17 mouse cellular contexts compared by ENCODE assay signal in genomic region chr3:142356661-142357060, GRCm38 (mm10). TPM values are rescaled to one million over a fixed set of nuclear protein-coding genes. Genes with fewer than 3 reads are reported as not detected.
DNase-seq lines count a peak whose midpoint lies in the region; ATAC-seq and TF ChIP-seq lines count a peak whose summit lies in the region.
"Had no signal": no experiment of that assay in that cellular context is flagged by ENCODE, and none has a peak within 500 bp of the region (broad histone marks: within the 10 kb centered on the region; RNA-seq: fewer than 3 reads in every experiment).

No protein-coding gene starts in this region.

- H3K27me3 ChIP-seq in thymus, adult 2 months (ENCODE audit: control insufficient read depth, insufficient read depth, low read length), result no peaks in the 10 kb centered on the region
- no peaks in the 10 kb centered on the region for H3K27me3 ChIP-seq in myocyte (ENCODE audit: control insufficient read depth, insufficient read depth, insufficient read length)
- H3K27me3 ChIP-seq: embryonic facial prominence, embryonic 15.5 days; forebrain, embryonic 13.5 days; stomach, embryonic 15.5 days had no signal

- peak; percentile 81 for ATAC-seq in granulocyte monocyte progenitor cell, adult 5-6 weeks (replicated peaks; ENCODE audit: poor library complexity, severe bottlenecking)
- no peak for ATAC-seq in cerebellum, adult (ENCODE audit: insufficient number of reproducible peaks, low FRiP score, low TSS enrichment)
- ATAC-seq: forebrain, embryonic 13.5 days; hindbrain, embryonic 16.5 days had no signal

- no peak overlapping the region for H3K27ac ChIP-seq in thymus, adult 2 months (ENCODE audit: control insufficient read depth, insufficient read depth, low read length)
- H3K27ac ChIP-seq: embryonic facial prominence, embryonic 15.5 days; forebrain, embryonic 13.5 days; liver, embryonic 14.5 days; stomach, embryonic 15.5 days had no signal

- DNase-seq in thymus, adult 2 months, result peak; percentile 27
- no peak for DNase-seq in thymus, adult 18-20 months
- peak; percentile 19 for DNase-seq in thymus, postnatal 4 days
- DNase-seq in cerebellum, postnatal 25 days, result no peak
- DNase-seq in frontal cortex, postnatal 14 days (ENCODE audit: low spot score in 2 of 2), result no peak
- DNase-seq: cerebellum, adult 11 months; gastrocnemius, adult 2 months; midbrain, embryonic 14.5 days; retina, postnatal 1 day had no signal

- no peak overlapping the region for H3ac ChIP-seq in myocyte (ENCODE audit: control insufficient read depth, insufficient read length)

- no peaks in the 10 kb centered on the region for H3K36me3 ChIP-seq in thymus, adult 2 months (ENCODE audit: control insufficient read depth, insufficient read depth, low read length)
- H3K36me3 ChIP-seq in myocyte (ENCODE audit: control insufficient read depth, insufficient read depth), result peaks cover under 1% of the 10 kb centered on the region
- H3K36me3 ChIP-seq: embryonic facial prominence, embryonic 15.5 days; stomach, embryonic 15.5 days had no signal

- peaks cover 71% of the 10 kb centered on the region for H3K79me2 ChIP-seq in myocyte (ENCODE audit: control insufficient read depth, insufficient read depth)

- TF ChIP-seq CTCF in thymus, adult 2 months (IDR thresholded peaks at IDR 0.05; ENCODE audit: borderline replicate concordance, control insufficient read depth, extremely low read depth, insufficient read depth, low read length, poor library complexity), result no peak

- H3K4me2 ChIP-seq in myocyte (ENCODE audit: low read depth), result peak overlapping the region; percentile 14
- H3K4me2 ChIP-seq: embryonic facial prominence, embryonic 15.5 days; forebrain, embryonic 13.5 days; stomach, embryonic 15.5 days had no signal

- TF ChIP-seq POLR2A in thymus, adult 2 months (IDR thresholded peaks at IDR 0.05; ENCODE audit: control insufficient read depth, extremely low read depth, insufficient read depth, low read length, poor library complexity), result no peak
- no peak for TF ChIP-seq POLR2A in myocyte (IDR thresholded peaks at IDR 0.05; ENCODE audit: insufficient read length, low read depth)

- 0 out of 2 replicates have a peak, but pooled peaks cover 2% of the 10 kb centered on the region for H3K4me1 ChIP-seq in thymus, adult 2 months (replicated peaks; ENCODE audit: control insufficient read depth, insufficient read depth, low read length)
- H3K4me1 ChIP-seq: forebrain, embryonic 13.5 days; stomach, embryonic 15.5 days had no signal

- H3K4me3 ChIP-seq in thymus, adult 2 months (ENCODE audit: control insufficient read depth, insufficient read depth, low read length), result no peak overlapping the region
- no peak overlapping the region for H3K4me3 ChIP-seq in myocyte
- H3K4me3 ChIP-seq: embryonic facial prominence, embryonic 15.5 days; forebrain, embryonic 13.5 days; gastrocnemius, adult 2 months; stomach, embryonic 15.5 days had no signal

- 3% methylated on average over 4 of the region's 4 CpGs for WGBS in thymus, adult 2 months

TF ChIP-seq in myocyte, 11 proteins besides CTCF, POLR2A, EP300 and RAD21:
- no peak for TF ChIP-seq MYOG (IDR thresholded peaks at IDR 0.05; ENCODE audit: control insufficient read depth in 1 of 3, insufficient read depth in 1 of 3, insufficient read length in 2 of 3, low read depth in 2 of 3)
- TF ChIP-seq REST (IDR thresholded peaks at IDR 0.05; ENCODE audit: insufficient read depth, insufficient read length), result no peak
- no peak for TF ChIP-seq USF1 (IDR thresholded peaks at IDR 0.05; ENCODE audit: low read depth)
- TF ChIP-seq MYOD1 (IDR thresholded peaks at IDR 0.05; ENCODE audit: control insufficient read depth in 1 of 3, insufficient read length in 2 of 3, low read depth in 2 of 3), result no peak
- no peak for TF ChIP-seq TCF12 (IDR thresholded peaks at IDR 0.05; ENCODE audit: insufficient read depth, poor library complexity, severe bottlenecking)
- TF ChIP-seq E2F4 (IDR thresholded peaks at IDR 0.05; ENCODE audit: insufficient read depth), result no peak
- no peak for TF ChIP-seq SRF (IDR thresholded peaks at IDR 0.05; ENCODE audit: control insufficient read depth, insufficient read length, low read depth)
- no peak for TF ChIP-seq POLR2AphosphoS2 (IDR thresholded peaks at IDR 0.05; ENCODE audit: insufficient read length, low read depth)
- TF ChIP-seq CEBPB (IDR thresholded peaks at IDR 0.05; ENCODE audit: insufficient read depth, poor library complexity, severe bottlenecking), result no peak
- TF ChIP-seq TCF3 (IDR thresholded peaks at IDR 0.05; ENCODE audit: insufficient read length, low read depth), result no peak
- no peak for TF ChIP-seq MAX (IDR thresholded peaks at IDR 0.05; ENCODE audit: low read depth)

RNA-seq across cellular contexts. Expression of gene Pdlim5, which starts 38.8 kb away (rescaled TPM):
- 48.7 and 56.5 TPM in 2 replicates for polyA plus RNA-seq in thymus, adult 2 months (2012; rRNA removed)
- 17.5 and 25.7 TPM in 2 replicates for total RNA-seq in granulocyte monocyte progenitor cell, adult 5-6 weeks (2014; fragmentation: Nextera tagmentation)
- 16.7 and 17.6 TPM in 2 replicates for total RNA-seq in granulocyte monocyte progenitor cell, adult 5-6 weeks (2017)
- 63.4 TPM for polyA plus RNA-seq in myocyte (2012; fragmentation: generic; extraction: Trizol)

Comparison
In these comparisons a context has a peak if more than half of its experiments do, and no peak if none do; other contexts are left out.
1. DNase-seq: peak in thymus, adult 2 months (single experiment) and thymus, postnatal 4 days (single experiment); none in thymus, adult 18-20 months (0 of 2), cerebellum, postnatal 25 days (0 of 2) and frontal cortex, postnatal 14 days (0 of 2).